Mouse (Mus musculus) midbrain, embryonic 11.5 days (tissue): ENCODE results near the gene Gm45716. TPM values are rescaled to one million over a fixed set of nuclear protein-coding genes. Genes with fewer than 3 reads are reported as not detected.

ENCODE experiments used
- ATAC-seq: fragments of 200-750 bp; cut with Nextera tagmentation; 2 replicates; pipeline ENCODE4 v1.8.0; 2017; ENCODE audit warnings: moderate TSS enrichment, moderate library complexity; ENCODE audit not compliant: low FRiP score
- DNase-seq: peaks from one replicate; pipeline ENCODE4 v3.0.0; 2015; ENCODE audit warnings: low spot score; ENCODE audit errors: missing footprints
- H3K27ac ChIP-seq: fragments of 300-500 bp; sonication (generic); 2 replicates; pipeline ENCODE4 v1.5.1; 2014; ENCODE audit warnings: low read depth, low read length
- H3K27me3 ChIP-seq: fragments of 300-500 bp; sonication (generic); 2 replicates; pipeline ENCODE4 v1.6.1; 2014; ENCODE audit warnings: mild to moderate bottlenecking, low read length, moderate library complexity, mixed read lengths; ENCODE audit not compliant: control insufficient read depth, insufficient read depth
- H3K36me3 ChIP-seq: fragments of 300-500 bp; sonication (generic); 2 replicates; pipeline ENCODE4 v1.6.1; 2014; ENCODE audit warnings: mild to moderate bottlenecking, low read length, moderate library complexity, mixed read lengths; ENCODE audit not compliant: control insufficient read depth, insufficient read depth
- H3K4me1 ChIP-seq: fragments of 300-500 bp; sonication (generic); 2 replicates; pipeline ENCODE4 v1.6.1; 2014; ENCODE audit warnings: low read length; ENCODE audit not compliant: control insufficient read depth, insufficient read depth
- H3K4me2 ChIP-seq: fragments of 300-500 bp; sonication (generic); 2 replicates; pipeline ENCODE4 v1.6.1; 2014; ENCODE audit warnings: mild to moderate bottlenecking, moderate library complexity
- H3K4me3 ChIP-seq: fragments of 300-500 bp; sonication (generic); 2 replicates; pipeline ENCODE4 v1.5.1; 2014; ENCODE audit warnings: low read depth, low read length
- H3K9ac ChIP-seq: fragments of 300-500 bp; sonication (generic); 2 replicates; pipeline ENCODE4 v1.6.1; 2014; ENCODE audit warnings: low read length
- H3K9me3 ChIP-seq: fragments of 300-500 bp; sonication (generic); 2 replicates; pipeline ENCODE4 v1.6.1; 2016; ENCODE audit warnings: low read length; ENCODE audit not compliant: control insufficient read depth
- WGBS: fragments of 180-500 bp; shearing (Covaris S2); extraction: QIAGEN DNeasy Blood & Tissue Kit; methylation state at CpG from one replicate; pipeline ENCODE4 v1.1.7; 2014; 5-methylcytosine and 5-hydroxymethylcytosine counted together
- polyA plus RNA-seq: library from polyadenylated mRNA; unstranded; fragments of >200 nt; fragmentation: Nextera tagmentation; extraction: Ambion mirVana; gene quantifications from 2 replicates; pipeline ENCODE4 v1.2.1, GENCODE M21; 2014

The Gm45716 gene
- polyA plus RNA-seq, 1 experiment from 2014 or later: 19.3 TPM

DNA sequence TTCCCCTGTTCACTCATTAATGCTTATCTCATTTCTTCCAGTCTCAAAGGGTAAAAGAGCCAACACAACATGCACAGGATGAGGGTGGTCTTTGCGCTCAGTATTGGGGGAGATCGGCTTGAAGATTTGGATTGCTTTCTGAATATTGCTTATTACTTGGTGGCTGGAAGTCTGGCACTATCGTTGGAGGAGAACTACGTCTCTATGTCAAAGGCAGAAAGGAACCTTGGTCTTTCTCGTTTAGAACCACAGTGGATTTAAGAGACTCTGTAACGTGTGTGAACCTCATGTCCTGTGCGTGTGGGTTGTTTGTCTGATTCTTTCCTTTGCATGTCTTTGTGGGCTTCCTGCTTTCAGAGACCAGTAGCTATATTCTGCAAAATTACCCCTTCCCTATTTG lies 63.2 kb downstream of the Gm45716 start:
- Histone ChIP-seq H3K4me3 (peak overlapping the region; percentile 68), H3K27me3 (no peaks in the 10 kb centered on the region), H3K9ac (no peak overlapping the region; the same call in 1 of the 2 replicates), H3K4me2 (peak overlapping the region; percentile 57), H3K4me1 (peaks cover 7% of the 10 kb centered on the region), H3K27ac (no peak overlapping the region), H3K36me3 (no peaks in the 10 kb centered on the region), H3K9me3 (no peaks in the 10 kb centered on the region)
- ATAC-seq (no peak), DNase-seq (no peak)
- 81% methylated on average over 7 of the region's 7 CpGs for WGBS

- DNase-seq: no peak
- Histone ChIP-seq H3K4me1 (peaks cover 7% of the 10 kb centered on the region), H3K4me2 (no peak overlapping the region), H3K36me3 (no peaks in the 10 kb centered on the region), H3K9me3 (no peaks in the 10 kb centered on the region), H3K9ac (no peak overlapping the region), H3K27ac (no peak overlapping the region), H3K27me3 (no peaks in the 10 kb centered on the region), H3K4me3 (no peak overlapping the region)
- WGBS: 60% methylated on average over 2 of the region's 2 CpGs
- no peak for ATAC-seq
Observed at GRCm38 (mm10) chr11:90251923-90252322, 64.4 kb downstream of the Gm45716 start.

DNA sequence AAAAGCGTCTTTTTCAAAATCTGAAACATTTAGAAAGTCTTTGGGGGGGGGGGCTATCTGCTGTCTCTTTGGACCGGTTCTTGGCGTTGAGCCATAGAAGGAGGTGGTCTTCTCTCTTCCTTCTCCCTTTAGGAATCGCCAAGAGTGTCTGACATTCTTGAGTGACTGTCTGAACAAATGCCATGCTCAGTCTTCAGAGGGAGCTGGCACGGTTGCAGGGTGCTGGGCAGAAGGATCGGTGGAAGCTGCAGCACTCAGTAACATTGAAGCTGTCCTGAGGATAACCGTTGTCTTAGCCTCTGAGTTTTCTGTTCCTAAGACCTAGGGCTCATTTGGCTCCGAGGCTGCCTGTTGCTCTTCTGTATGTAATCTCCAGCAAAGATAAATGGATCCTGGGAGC lies 64.9 kb downstream of the Gm45716 start:
- no peak overlapping the region for H3K4me2 ChIP-seq
- no peaks in the 10 kb centered on the region for H3K36me3 ChIP-seq
- H3K4me3 ChIP-seq: no peak overlapping the region
- H3K9ac ChIP-seq: no peak overlapping the region
- WGBS: 77% methylated on average over 8 of the region's 8 CpGs
- no peaks in the 10 kb centered on the region for H3K27me3 ChIP-seq
- H3K4me1 ChIP-seq: peaks cover 7% of the 10 kb centered on the region
- no peaks in the 10 kb centered on the region for H3K9me3 ChIP-seq
- H3K27ac ChIP-seq: no peak overlapping the region
- DNase-seq: no peak
- ATAC-seq: no peak

DNA sequence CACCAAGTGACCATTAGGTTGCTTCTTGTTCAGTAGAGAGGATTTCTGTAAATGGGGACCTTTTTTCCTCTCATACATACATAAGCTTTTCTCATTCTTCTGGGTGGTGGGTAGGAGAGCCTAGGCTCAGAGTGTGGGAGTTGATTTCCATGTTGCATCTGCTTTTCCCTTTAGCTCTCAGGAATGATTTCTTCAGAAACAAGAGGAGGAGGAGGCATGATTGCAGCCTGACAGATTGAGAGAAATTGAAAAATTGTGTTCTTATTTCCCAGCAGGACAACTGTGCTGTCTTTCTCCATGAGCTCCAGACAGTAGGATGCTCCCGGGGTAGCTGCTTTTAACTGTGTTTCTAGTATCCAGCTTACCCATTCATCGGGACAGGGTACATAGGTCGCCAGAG lies 67.1 kb downstream of the Gm45716 start:
- DNase-seq (no peak), ATAC-seq (no peak)
- H3K27ac ChIP-seq: no peak overlapping the region
- H3K4me1 ChIP-seq: peaks cover 7% of the 10 kb centered on the region
- H3K4me2 ChIP-seq: no peak overlapping the region
- no peaks in the 10 kb centered on the region for H3K27me3 ChIP-seq
- no peak overlapping the region for H3K4me3 ChIP-seq
- H3K9me3 ChIP-seq: no peaks in the 10 kb centered on the region
- no peaks in the 10 kb centered on the region for H3K36me3 ChIP-seq
- 86% methylated on average over 3 of the region's 3 CpGs for WGBS
- no peak overlapping the region for H3K9ac ChIP-seq

DNA sequence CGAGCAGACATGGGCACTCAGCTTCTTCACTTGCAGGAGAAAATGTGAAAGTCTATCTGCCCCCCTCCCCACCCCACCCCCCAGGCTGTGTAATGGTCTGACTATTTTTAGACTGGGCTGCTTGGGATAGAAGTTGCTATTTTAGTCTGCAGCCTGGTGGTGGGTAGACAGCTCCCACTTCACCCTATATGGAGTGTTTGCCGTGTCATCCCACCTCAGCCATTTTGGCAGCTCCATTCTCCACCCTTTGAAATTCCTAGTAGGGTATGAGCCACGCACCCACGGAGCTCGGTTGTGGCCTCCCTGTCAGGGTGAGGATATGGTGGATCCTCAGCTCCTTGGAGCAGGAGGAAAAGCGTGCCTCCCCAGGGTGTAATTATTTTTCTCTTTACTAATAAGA lies 68.2 kb downstream of the Gm45716 start:
- no peak overlapping the region for H3K4me3 ChIP-seq
- no peak overlapping the region for H3K27ac ChIP-seq
- H3K9ac ChIP-seq: no peak overlapping the region
- WGBS: 84% methylated on average over 6 of the region's 6 CpGs
- H3K27me3 ChIP-seq: no peaks in the 10 kb centered on the region
- ATAC-seq (no peak), DNase-seq (no peak)
- no peaks in the 10 kb centered on the region; the same call in 1 of the 2 replicates for H3K4me1 ChIP-seq
- no peaks in the 10 kb centered on the region for H3K9me3 ChIP-seq
- H3K4me2 ChIP-seq: no peak overlapping the region
- no peaks in the 10 kb centered on the region for H3K36me3 ChIP-seq

- 86% methylated on average over 16 of the region's 16 CpGs for WGBS
- ATAC-seq (no peak), DNase-seq (no peak)
- Histone ChIP-seq H3K4me3 (no peak overlapping the region), H3K4me1 (no peaks in the 10 kb centered on the region), H3K9ac (no peak overlapping the region), H3K4me2 (no peak overlapping the region), H3K27me3 (no peaks in the 10 kb centered on the region), H3K9me3 (no peaks in the 10 kb centered on the region), H3K27ac (no peak overlapping the region), H3K36me3 (peaks cover 7% of the 10 kb centered on the region; the same call in 1 of the 2 replicates)
Observed at GRCm38 (mm10) chr11:90256833-90257525, 69.5 kb downstream of the Gm45716 start.

GRCm38 (mm10) chr11:90258321-90258927 lies 70.9 kb downstream of the Gm45716 start:
- Histone ChIP-seq H3K27me3 (no peaks in the 10 kb centered on the region), H3K4me3 (no peak overlapping the region), H3K36me3 (peaks cover 17% of the 10 kb centered on the region), H3K4me2 (no peak overlapping the region), H3K4me1 (no peaks in the 10 kb centered on the region), H3K27ac (no peak overlapping the region), H3K9ac (no peak overlapping the region), H3K9me3 (no peaks in the 10 kb centered on the region)
- 84% methylated on average over 10 of the region's 10 CpGs for WGBS
- no peak for ATAC-seq
- no peak for DNase-seq

DNA sequence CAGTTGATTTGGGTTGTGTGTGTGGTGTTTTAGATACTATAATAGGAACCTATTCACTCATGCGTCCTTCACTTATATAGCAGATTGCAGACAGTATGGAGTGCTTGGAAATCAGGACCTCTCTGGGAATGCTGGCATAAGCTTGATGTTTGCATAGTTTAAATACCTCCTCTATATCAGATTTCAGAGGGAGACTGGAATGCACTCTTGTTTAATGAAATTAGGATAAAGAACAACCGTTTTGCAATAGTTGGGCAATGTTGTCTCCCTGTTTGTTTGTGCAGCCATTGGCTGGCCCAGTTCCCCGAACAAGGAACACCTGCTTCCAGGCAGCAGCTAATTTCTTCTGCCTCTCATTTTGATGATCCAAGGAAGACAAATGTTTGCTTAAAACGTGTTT lies 71.6 kb downstream of the Gm45716 start:
- 68% methylated on average over 4 of the region's 4 CpGs for WGBS
- peaks cover 17% of the 10 kb centered on the region for H3K36me3 ChIP-seq

DNA sequence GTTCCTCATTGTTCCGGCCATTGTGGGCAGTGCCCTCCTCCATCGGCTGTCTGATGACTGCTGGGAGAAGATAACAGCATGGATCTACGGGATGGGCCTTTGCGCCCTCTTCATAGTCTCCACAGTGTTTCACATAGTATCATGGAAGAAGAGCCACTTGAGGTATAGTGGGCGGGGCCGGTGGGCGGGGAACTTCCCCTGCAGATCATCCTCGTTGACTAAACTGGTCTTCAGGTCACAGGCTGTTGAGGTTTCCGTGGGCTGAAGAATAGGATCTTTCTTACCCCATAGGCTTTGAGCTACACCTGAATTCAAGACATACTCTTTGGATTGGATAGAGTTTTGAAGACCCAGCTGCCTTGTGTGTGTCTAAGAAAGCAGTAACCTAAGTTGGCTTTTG lies 72.3 kb downstream of the Gm45716 start:
- Histone ChIP-seq H3K4me1 (no peaks in the 10 kb centered on the region), H3K9me3 (no peaks in the 10 kb centered on the region), H3K27me3 (no peaks in the 10 kb centered on the region), H3K9ac (no peak overlapping the region), H3K4me3 (no peak overlapping the region), H3K4me2 (no peak overlapping the region), H3K36me3 (peaks cover 17% of the 10 kb centered on the region), H3K27ac (no peak overlapping the region)
- WGBS: 87% methylated on average over 9 of the region's 9 CpGs
- DNase-seq: no peak
- ATAC-seq: no peak

More for the DNA sequence above, 71.6 kb downstream of the Gm45716 start:
- H3K27ac ChIP-seq: no peak overlapping the region
- no peaks in the 10 kb centered on the region for H3K27me3 ChIP-seq
- H3K9ac ChIP-seq: no peak overlapping the region
- no peak for DNase-seq
- no peaks in the 10 kb centered on the region for H3K4me1 ChIP-seq
- ATAC-seq: no peak
- H3K9me3 ChIP-seq: no peaks in the 10 kb centered on the region
- H3K4me2 ChIP-seq: no peak overlapping the region
- H3K4me3 ChIP-seq: no peak overlapping the region
